Mouse (Mus musculus): ENCODE data around the gene Lypd8.
"Not testable (repeated sequence)": the region's sequence is repeated elsewhere in the genome, so short reads cannot be mapped to it uniquely, and the experiment has no call there.

Lypd8 gene

GRCm38 (mm10) chr11:58378763-58379278 lies at the start of gene Lypd8:
Gene Lypd8, plus strand, starts transcription at chr11:58379043.
- CTCF ChIA-PET: interaction anchor here (0.6 kb wide), 1 partner anchor 867 kb away, joined by 3 read pairs; no protein-coding TSS in a partner anchor

GRCm38 (mm10) chr11:58329906-58330275 lies 49.0 kb upstream of the Lypd8 start:
- CTCF ChIA-PET: interaction anchor here (1.0 to 1.2 kb wide), 2 partner anchors 14 to 22 kb away, joined by 3 read pairs; no protein-coding TSS in a partner anchor

- CTCF ChIA-PET: interaction anchor here (1.0 to 1.2 kb wide), 2 partner anchors 15 to 23 kb away, joined by 3 read pairs; no protein-coding TSS in a partner anchor
These were observed 48.3 kb upstream of the Lypd8 start, which contains the start of the genes Zfp672 and Sh3bp5l for GRCm38 (mm10) chr11:58330276-58331148. Gene Zfp672, minus strand, starts transcription at chr11:58330339. Gene Sh3bp5l, plus strand, starts transcription at chr11:58330724.

- CTCF ChIA-PET: no interaction called here
These were observed 47.7 kb upstream of the Lypd8 start for GRCm38 (mm10) chr11:58331149-58331495.

GRCm38 (mm10) chr11:58331546-58331945 lies 47.3 kb upstream of the Lypd8 start:
- CTCF ChIA-PET: interaction anchor here (0.6 to 0.7 kb wide), 2 partner anchors 120 to 301 kb away, joined by 4 to 5 read pairs; no protein-coding TSS in a partner anchor

- CTCF ChIA-PET: interaction anchor here (0.7 kb wide), 1 partner anchor 11 kb away, joined by 7 read pairs; no protein-coding TSS in a partner anchor
These were observed 44.1 kb upstream of the Lypd8 start for GRCm38 (mm10) chr11:58334746-58335145.

GRCm38 (mm10) chr11:58346745-58347144 lies 32.1 kb upstream of the Lypd8 start:
- CTCF ChIA-PET: no interaction called here

GRCm38 (mm10) chr11:58350628-58351027 lies 28.2 kb upstream of the Lypd8 start:
- CTCF ChIA-PET: no interaction called here

- CTCF ChIA-PET: no interaction called here
These were observed 27.7 kb upstream of the Lypd8 start for GRCm38 (mm10) chr11:58351179-58351578.

GRCm38 (mm10) chr11:58352681-58353548 lies 25.9 kb upstream of the Lypd8 start:
- CTCF ChIA-PET: interaction anchor here (0.5 kb wide), 1 partner anchor 8 kb away, joined by 6 read pairs; no protein-coding TSS in a partner anchor

GRCm38 (mm10) chr11:58353709-58354108 lies 25.1 kb upstream of the Lypd8 start:
- CTCF ChIA-PET: no interaction called here

- CTCF ChIA-PET: interaction anchor here (0.7 kb wide), 1 partner anchor 574 kb away, joined by 3 read pairs; no protein-coding TSS in a partner anchor
These were observed 24.4 kb upstream of the Lypd8 start for GRCm38 (mm10) chr11:58354476-58354875.

GRCm38 (mm10) chr11:58354927-58355326 lies 23.9 kb upstream of the Lypd8 start:
- CTCF ChIA-PET: interaction anchor here (0.7 kb wide), 1 partner anchor 573 kb away, joined by 3 read pairs; no protein-coding TSS in a partner anchor

GRCm38 (mm10) chr11:58357042-58357441 lies 21.8 kb upstream of the Lypd8 start:
- CTCF ChIA-PET: no interaction called here

- CTCF ChIA-PET: no interaction called here
These were observed 20.9 kb upstream of the Lypd8 start for GRCm38 (mm10) chr11:58357844-58358534.

- CTCF ChIA-PET: interaction anchor here (0.5 kb wide), 2 partner anchors 58 to 273 kb away, joined by 5 to 11 read pairs; no protein-coding TSS in a partner anchor
These were observed 16.3 kb upstream of the Lypd8 start for GRCm38 (mm10) chr11:58362562-58362961.

- CTCF ChIA-PET: no interaction called here
These were observed 14.4 kb upstream of the Lypd8 start for GRCm38 (mm10) chr11:58364454-58364853.

GRCm38 (mm10) chr11:58366191-58366590 lies 12.7 kb upstream of the Lypd8 start:
- CTCF ChIA-PET: not testable (repeated sequence)

GRCm38 (mm10) chr11:58377273-58377672 lies 1.6 kb upstream of the Lypd8 start:
- CTCF ChIA-PET: no interaction called here

GRCm38 (mm10) chr11:58377686-58378085 lies 1.2 kb upstream of the Lypd8 start:
- CTCF ChIA-PET: no interaction called here

GRCm38 (mm10) chr11:58379516-58379915 lies 673 bp downstream of the Lypd8 start:
- CTCF ChIA-PET: no interaction called here
